Mouse (Mus musculus) bone marrow, adult 2 months (tissue): Measurements from ENCODE around the gene Ccdc91.

Experiments
- CTCF ChIP-seq: fragments of 200-500 bp; IDR thresholded peaks from 2 replicates; pipeline ENCODE4 v1.5.1; 2011; ENCODE audit warnings: low read length, control low read depth; ENCODE audit not compliant: control insufficient read depth, insufficient read depth
- POLR2A ChIP-seq: fragments of 200-500 bp; IDR thresholded peaks from 2 replicates; pipeline ENCODE4 v1.6.1; 2011; ENCODE audit warnings: low read depth, mild to moderate bottlenecking, control low read depth, low read length, borderline replicate concordance; ENCODE audit not compliant: control insufficient read depth

- no peak for TF ChIP-seq POLR2A
- no peak for TF ChIP-seq CTCF
Observed at GRCm38 (mm10) chr6:147676214-147676613, 200.6 kb downstream of the Ccdc91 start.
